Mouse (Mus musculus): ENCODE measurements at regions not wholly inside any gene's neighbourhood (a gene's known extent, or its start where the extent isn't known, plus 50 kb on each side); places are given as distances from the start of the nearest gene placed in this dataset.

DNA sequence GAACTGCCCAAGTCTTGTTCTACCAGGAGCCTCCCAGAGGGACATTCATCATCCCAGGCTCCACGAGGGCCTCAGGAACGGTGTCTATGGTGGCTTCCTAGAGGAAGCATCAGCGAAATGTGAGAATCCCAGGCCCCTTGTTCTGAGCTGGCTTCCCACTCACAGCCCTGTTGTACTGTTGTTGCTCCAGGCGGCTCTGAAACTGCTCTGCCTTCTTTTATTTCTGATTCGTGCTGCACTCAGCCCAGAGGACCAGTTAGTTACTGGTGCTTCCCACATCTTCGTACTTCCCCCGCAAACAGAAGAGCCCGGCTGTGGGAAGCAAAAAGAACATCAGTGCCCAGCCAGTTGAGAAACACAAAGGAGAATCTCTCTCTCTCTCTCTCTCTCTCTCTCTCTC is 202.3 kb downstream of the Diras2 start:
- no peaks in the 10 kb centered on the region for H3K36me3 ChIP-seq (ENCODE audit: control insufficient read depth, insufficient read depth, low read length)
- H3K9ac ChIP-seq (ENCODE audit: low read length): no peak overlapping the region
- TF ChIP-seq CTCF (IDR thresholded peaks at IDR 0.05; ENCODE audit: low read depth): no peak
- TF ChIP-seq EP300 (optimal IDR thresholded peaks at IDR 0.05): no peak
- DNase-seq (ENCODE audit: low spot score) (no peak), ATAC-seq (ENCODE audit: low FRiP score, low TSS enrichment) (no peak)
- no peak overlapping the region for H3K27ac ChIP-seq (replicated peaks)
- H3K4me3 ChIP-seq (ENCODE audit: low read depth, low read length): no peak overlapping the region
- no peaks in the 10 kb centered on the region for H3K4me1 ChIP-seq (replicated peaks; ENCODE audit: control insufficient read depth, insufficient read depth)
- H3K9me3 ChIP-seq (ENCODE audit: control insufficient read depth, low read length): no peaks in the 10 kb centered on the region
- H3K4me2 ChIP-seq (replicated peaks; ENCODE audit: low read depth): no peak overlapping the region
- 57% methylated on average over 8 of the region's 8 CpGs for whole genome bisulfite sequencing
- no peaks in the 10 kb centered on the region for H3K27me3 ChIP-seq (ENCODE audit: control insufficient read depth, insufficient read depth, low read length)

DNA sequence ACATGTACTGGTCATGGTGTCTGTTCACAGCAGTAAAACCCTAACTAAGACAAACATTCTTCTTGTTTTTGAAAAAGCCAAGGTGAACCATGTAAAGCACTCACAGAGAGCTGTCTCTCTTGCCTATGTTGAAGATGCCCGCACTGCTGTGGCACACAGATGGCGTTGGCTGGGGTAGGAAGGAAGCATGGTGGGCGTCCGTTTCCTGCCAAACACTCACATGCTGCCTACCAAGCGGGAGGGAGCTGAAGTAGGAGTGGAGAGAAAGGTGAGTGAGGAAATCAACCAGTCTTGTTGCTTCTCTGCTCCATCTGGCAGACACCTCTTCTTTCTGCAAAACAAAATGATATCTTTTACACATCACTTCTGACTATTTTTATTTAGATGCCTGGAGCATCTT is 200.0 kb downstream of the Diras2 start:
- Histone ChIP-seq H3K9ac (ENCODE audit: low read length) (no peak overlapping the region), H3K27ac (replicated peaks) (no peak overlapping the region), H3K27me3 (ENCODE audit: control insufficient read depth, insufficient read depth, low read length) (no peaks in the 10 kb centered on the region), H3K36me3 (ENCODE audit: control insufficient read depth, insufficient read depth, low read length) (no peaks in the 10 kb centered on the region), H3K4me1 (replicated peaks; ENCODE audit: control insufficient read depth, insufficient read depth) (no peaks in the 10 kb centered on the region), H3K4me3 (ENCODE audit: low read depth, low read length) (no peak overlapping the region), H3K4me2 (replicated peaks; ENCODE audit: low read depth) (no peak overlapping the region), H3K9me3 (ENCODE audit: control insufficient read depth, low read length) (no peaks in the 10 kb centered on the region)
- TF ChIP-seq EP300 (optimal IDR thresholded peaks at IDR 0.05) (no peak), CTCF (IDR thresholded peaks at IDR 0.05; ENCODE audit: low read depth) (no peak)
- WGBS: 89% methylated on average over 5 of the region's 5 CpGs
- no peak for DNase-seq (ENCODE audit: low spot score)
- ATAC-seq (ENCODE audit: low FRiP score, low TSS enrichment): no peak

DNA sequence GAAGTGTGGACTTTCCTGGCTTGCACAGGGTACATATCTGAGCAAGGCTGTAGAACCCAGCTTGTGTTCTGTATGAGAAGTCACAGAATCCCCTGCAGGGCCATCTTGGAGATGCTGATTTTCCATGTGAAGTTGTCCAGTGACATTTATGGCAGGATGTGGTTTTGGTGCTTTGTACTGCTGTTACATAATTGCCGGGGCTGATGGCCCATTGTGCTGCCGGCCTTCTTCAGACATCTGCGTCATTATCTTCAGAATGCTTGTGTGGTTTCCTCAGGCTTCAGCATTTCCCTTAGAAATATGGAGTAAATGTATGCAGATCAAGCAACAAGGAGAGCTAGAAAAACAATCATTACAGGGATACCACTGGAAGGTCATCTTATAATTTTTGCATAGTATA is 196.1 kb downstream of the Diras2 start:
- Histone ChIP-seq H3K4me3 (ENCODE audit: low read depth, low read length) (no peak overlapping the region), H3K27ac (replicated peaks) (no peak overlapping the region), H3K9me3 (ENCODE audit: control insufficient read depth, low read length) (no peaks in the 10 kb centered on the region), H3K4me1 (replicated peaks; ENCODE audit: control insufficient read depth, insufficient read depth) (no peaks in the 10 kb centered on the region), H3K4me2 (replicated peaks; ENCODE audit: low read depth) (no peak overlapping the region), H3K36me3 (ENCODE audit: control insufficient read depth, insufficient read depth, low read length) (no peaks in the 10 kb centered on the region), H3K9ac (ENCODE audit: low read length) (no peak overlapping the region), H3K27me3 (ENCODE audit: control insufficient read depth, insufficient read depth, low read length) (no peaks in the 10 kb centered on the region)
- WGBS: 79% methylated on average over 3 of the region's 3 CpGs
- ATAC-seq (ENCODE audit: low FRiP score, low TSS enrichment) (no peak), DNase-seq (ENCODE audit: low spot score) (no peak)
- TF ChIP-seq CTCF (IDR thresholded peaks at IDR 0.05; ENCODE audit: low read depth) (no peak), EP300 (optimal IDR thresholded peaks at IDR 0.05) (no peak)

DNA sequence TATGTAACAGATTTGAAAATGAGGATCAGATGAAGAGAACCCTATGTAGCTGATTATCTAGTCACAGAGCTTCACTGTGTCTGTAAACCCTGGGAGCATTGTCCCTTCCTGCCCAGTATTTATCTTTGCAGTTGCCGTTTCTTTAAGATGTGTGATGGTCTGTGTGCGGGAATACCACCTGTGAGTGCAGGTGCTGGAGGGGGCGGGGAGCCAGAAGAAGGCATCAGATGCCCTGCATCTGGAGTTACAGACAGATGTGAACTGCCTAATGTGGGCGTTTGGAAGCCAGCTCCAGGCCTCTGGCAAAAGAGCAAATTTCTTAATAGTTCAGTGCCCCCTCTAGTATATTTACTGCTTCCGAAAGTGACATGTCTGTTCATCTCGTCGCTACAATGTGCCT is 193.1 kb downstream of the Diras2 start:
- 54% methylated on average over 7 of the region's 7 CpGs for WGBS
- Histone ChIP-seq H3K4me1 (replicated peaks; ENCODE audit: control insufficient read depth, insufficient read depth) (no peaks in the 10 kb centered on the region), H3K27me3 (ENCODE audit: control insufficient read depth, insufficient read depth, low read length) (no peaks in the 10 kb centered on the region), H3K4me3 (ENCODE audit: low read depth, low read length) (no peak overlapping the region), H3K36me3 (ENCODE audit: control insufficient read depth, insufficient read depth, low read length) (no peaks in the 10 kb centered on the region), H3K9me3 (ENCODE audit: control insufficient read depth, low read length) (no peaks in the 10 kb centered on the region), H3K4me2 (replicated peaks; ENCODE audit: low read depth) (no peak overlapping the region), H3K9ac (ENCODE audit: low read length) (no peak overlapping the region), H3K27ac (replicated peaks) (no peak overlapping the region)
- TF ChIP-seq CTCF (IDR thresholded peaks at IDR 0.05; ENCODE audit: low read depth): no peak
- TF ChIP-seq EP300 (optimal IDR thresholded peaks at IDR 0.05): no peak
- no peak for ATAC-seq (ENCODE audit: low FRiP score, low TSS enrichment)
- DNase-seq (ENCODE audit: low spot score): no peak

DNA sequence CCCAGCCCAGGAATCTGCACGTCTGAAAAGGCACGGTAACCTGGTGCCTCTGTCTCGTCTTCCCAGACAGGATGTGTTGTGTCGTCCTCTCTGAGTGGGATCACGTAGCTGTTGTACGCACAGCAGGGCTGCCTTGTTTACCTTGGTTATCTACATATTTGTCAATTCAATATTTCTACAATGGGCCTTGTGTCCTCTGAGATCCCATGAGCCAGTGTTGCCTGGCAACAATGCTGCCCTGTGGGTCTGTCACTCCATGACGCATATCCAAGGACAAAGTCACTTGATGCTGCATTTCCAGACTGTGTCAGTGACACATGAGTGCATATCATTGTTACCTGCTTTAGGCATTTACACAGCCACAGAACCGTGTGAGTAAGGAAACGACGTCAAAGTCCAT is 191.9 kb downstream of the Diras2 start:
- TF ChIP-seq EP300 (optimal IDR thresholded peaks at IDR 0.05) (no peak), CTCF (IDR thresholded peaks at IDR 0.05; ENCODE audit: low read depth) (no peak)
- no peak overlapping the region for H3K9ac ChIP-seq (ENCODE audit: low read length)
- no peaks in the 10 kb centered on the region for H3K27me3 ChIP-seq (ENCODE audit: control insufficient read depth, insufficient read depth, low read length)
- H3K4me2 ChIP-seq (replicated peaks; ENCODE audit: low read depth): no peak overlapping the region
- 48% methylated on average over 10 of the region's 10 CpGs for WGBS
- DNase-seq (ENCODE audit: low spot score) (peak; percentile 42), ATAC-seq (ENCODE audit: low FRiP score, low TSS enrichment) (peak; percentile 90)
- no peaks in the 10 kb centered on the region for H3K4me1 ChIP-seq (replicated peaks; ENCODE audit: control insufficient read depth, insufficient read depth)
- no peaks in the 10 kb centered on the region for H3K9me3 ChIP-seq (ENCODE audit: control insufficient read depth, low read length)
- H3K36me3 ChIP-seq (ENCODE audit: control insufficient read depth, insufficient read depth, low read length): no peaks in the 10 kb centered on the region
- H3K27ac ChIP-seq (replicated peaks): no peak overlapping the region
- H3K4me3 ChIP-seq (ENCODE audit: low read depth, low read length): no peak overlapping the region

DNA sequence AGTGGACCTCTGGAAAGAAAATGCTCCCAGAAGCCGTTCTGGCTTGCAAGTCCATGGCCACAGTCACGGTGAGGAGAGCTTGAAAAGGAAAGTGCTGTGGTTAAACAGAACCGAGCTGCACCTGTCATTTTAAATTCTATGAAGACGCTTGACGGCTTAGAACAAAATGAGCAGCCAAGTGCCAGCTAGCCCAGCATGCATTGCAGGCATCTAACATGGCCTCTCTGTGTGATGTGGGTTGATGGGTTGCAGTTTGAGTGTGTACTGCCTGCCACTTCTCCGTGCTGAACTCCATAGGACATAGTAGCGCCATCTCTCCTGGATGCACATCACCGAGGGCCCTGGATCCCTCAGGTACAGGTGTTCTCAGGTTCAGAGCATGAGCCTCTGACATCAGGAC is 189.1 kb downstream of the Diras2 start:
- H3K4me3 ChIP-seq (ENCODE audit: low read depth, low read length): no peak overlapping the region
- H3K4me1 ChIP-seq (replicated peaks; ENCODE audit: control insufficient read depth, insufficient read depth): no peaks in the 10 kb centered on the region
- no peak overlapping the region for H3K9ac ChIP-seq (ENCODE audit: low read length)
- no peaks in the 10 kb centered on the region for H3K9me3 ChIP-seq (ENCODE audit: control insufficient read depth, low read length)
- no peak for TF ChIP-seq CTCF (IDR thresholded peaks at IDR 0.05; ENCODE audit: low read depth)
- no peak for TF ChIP-seq EP300 (optimal IDR thresholded peaks at IDR 0.05)
- H3K4me2 ChIP-seq (replicated peaks; ENCODE audit: low read depth): no peak overlapping the region
- no peaks in the 10 kb centered on the region for H3K27me3 ChIP-seq (ENCODE audit: control insufficient read depth, insufficient read depth, low read length)
- no peaks in the 10 kb centered on the region for H3K36me3 ChIP-seq (ENCODE audit: control insufficient read depth, insufficient read depth, low read length)
- WGBS: 83% methylated on average over 8 of the region's 8 CpGs
- no peak overlapping the region for H3K27ac ChIP-seq (replicated peaks)
- DNase-seq (ENCODE audit: low spot score) (no peak), ATAC-seq (ENCODE audit: low FRiP score, low TSS enrichment) (no peak)
